Mouse (Mus musculus): ENCODE data around the gene Slc6a18. TPM values are rescaled to one million over a fixed set of nuclear protein-coding genes. Genes with fewer than 3 reads are reported as not detected.

The Slc6a18 gene
- total RNA-seq, 2 experiments from 2014 or later, result not detected

DNA sequence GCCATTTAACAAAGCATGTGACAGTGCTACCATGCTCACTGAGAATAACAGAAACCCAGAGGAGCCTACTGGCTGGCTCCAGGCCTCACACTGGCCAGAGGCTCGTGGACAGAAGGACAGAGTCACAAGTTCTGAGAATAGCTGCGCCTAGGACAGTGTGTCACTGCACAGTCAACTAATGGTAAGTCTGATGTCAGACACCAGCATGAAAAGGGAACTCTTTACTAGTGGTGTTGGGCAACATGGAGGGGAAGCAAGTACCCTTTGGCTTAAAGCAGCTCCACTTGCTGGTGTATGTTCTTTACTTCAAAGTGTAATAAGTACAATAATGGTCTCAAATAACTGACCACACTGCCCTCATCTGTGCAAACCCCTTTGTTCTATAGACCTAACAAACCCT lies 15.5 kb upstream of the Slc6a18 start:
- no peak for DNase-seq (ENCODE audit: low spot score in 2 of 2)
- intact Hi-C loops (cut with DNase I), result loop anchor here (2.0 to 10.0 kb wide), 2 partner anchors 47 to 179 kb away; no protein-coding TSS in a partner anchor

DNA sequence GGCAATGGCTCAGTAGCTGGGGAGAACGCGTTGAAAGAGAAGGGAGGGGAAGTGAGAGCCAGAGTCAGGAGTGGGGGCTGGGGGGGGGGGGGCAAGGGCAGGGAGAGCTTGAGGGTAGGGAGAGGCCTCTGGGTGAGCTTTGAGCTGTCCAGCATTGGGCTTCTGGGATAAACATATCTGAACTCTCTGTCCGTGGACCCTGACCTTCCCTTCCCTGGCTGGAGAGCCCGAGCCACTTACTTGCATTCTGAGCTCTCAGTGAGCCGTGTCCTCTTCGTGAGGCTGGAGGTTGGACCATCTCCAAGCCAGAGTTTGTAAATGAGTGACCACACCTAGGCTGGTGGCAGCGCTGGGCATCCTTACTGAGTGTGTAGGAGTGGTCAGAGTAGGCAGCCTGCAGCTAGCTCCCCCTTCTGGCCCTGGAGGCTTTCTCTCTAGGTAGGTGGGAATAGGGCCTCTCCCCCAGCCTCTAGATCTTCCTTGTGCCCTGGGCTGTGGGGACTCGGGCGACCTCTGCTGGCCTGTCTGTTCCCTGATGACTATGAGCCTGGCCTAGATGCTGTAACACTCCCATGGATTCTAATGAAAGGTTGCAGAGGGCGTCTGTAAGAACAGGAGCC lies 14.5 kb upstream of the Slc6a18 start:
- DNase-seq (ENCODE audit: low spot score in 2 of 2), result peak; percentile 53
- intact Hi-C loops (cut with DNase I), result loop anchor here (2.0 to 10.0 kb wide), 2 partner anchors 46 to 178 kb away; no protein-coding TSS in a partner anchor

DNA sequence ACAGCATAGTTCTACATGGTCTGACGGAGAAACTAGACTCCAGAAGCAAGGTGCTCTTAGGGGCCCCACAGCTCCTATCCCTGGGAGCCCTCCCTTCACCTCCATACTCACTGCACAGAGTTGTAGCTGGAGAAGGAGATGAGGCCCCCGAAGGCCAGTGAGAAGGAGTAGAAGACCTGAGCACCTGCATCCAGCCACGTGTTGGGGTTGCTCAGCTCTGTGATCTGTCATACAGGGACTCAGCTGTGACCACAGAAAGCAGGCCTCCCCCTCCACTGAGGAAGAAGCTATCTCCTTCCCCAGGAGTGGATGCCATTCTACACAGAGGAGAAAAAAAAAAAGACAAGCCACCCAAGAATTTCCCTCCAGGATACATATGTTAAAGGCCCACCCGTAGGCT lies 11.1 kb upstream of the Slc6a18 start:
- DNase-seq (ENCODE audit: low spot score in 2 of 2), result no peak
- intact Hi-C loops (cut with DNase I), result no loop called here

GRCm38 (mm10) chr13:73687601-73688000 lies 9.8 kb upstream of the Slc6a18 start:
- DNase-seq (ENCODE audit: low spot score in 2 of 2), result no peak
- intact Hi-C loops (cut with DNase I), result no loop called here

DNA sequence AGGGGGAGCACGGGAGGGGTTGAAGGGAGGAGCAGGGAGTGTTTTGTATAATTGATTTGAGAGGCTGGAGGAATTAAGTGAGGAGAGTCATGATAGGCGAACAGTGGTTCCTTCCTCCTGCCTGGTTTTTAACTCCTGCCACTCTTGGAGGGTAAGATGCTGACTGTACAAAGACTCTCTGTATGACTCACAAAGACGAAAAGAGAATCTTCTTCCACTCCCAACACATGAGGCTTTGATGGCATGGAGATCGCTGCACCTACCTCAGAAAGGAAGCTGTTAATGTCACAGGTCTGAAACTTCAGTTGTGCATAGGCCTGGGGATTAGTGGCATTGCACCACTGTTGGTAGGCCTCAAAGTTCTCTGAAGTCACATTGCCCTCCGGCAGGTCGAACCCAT lies 7.7 kb upstream of the Slc6a18 start:
- intact Hi-C loops (cut with DNase I), result no loop called here
- no peak for DNase-seq (ENCODE audit: low spot score in 2 of 2)

GRCm38 (mm10) chr13:73684412-73684811 lies 6.6 kb upstream of the Slc6a18 start:
- DNase-seq (ENCODE audit: low spot score in 2 of 2), result no peak
- intact Hi-C loops (cut with DNase I), result no loop called here

GRCm38 (mm10) chr13:73683682-73684081 lies 5.9 kb upstream of the Slc6a18 start:
- intact Hi-C loops (cut with DNase I), result no loop called here
- peak; percentile 15 to 41 for DNase-seq (ENCODE audit: low spot score in 2 of 2)

DNA sequence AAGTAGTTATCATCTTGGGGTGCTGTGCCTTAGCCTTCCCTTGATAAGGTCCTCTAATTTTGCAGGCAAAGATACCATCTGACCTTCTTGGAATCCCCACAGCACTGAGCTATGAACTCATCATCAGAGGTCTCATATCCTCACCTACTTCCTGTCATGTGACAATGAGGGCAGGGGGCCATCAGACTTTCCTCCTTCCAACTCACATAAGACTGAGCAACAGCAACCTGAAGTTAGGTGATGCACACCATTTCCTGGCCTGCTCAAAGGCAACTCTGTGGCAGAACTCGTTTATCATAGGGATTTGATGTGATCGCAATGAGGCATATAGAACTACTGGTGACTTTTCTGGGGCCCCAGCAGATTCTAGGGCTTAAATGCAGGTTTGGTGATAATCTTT lies 4.4 kb upstream of the Slc6a18 start:
- no peak for DNase-seq (ENCODE audit: low spot score in 2 of 2)
- intact Hi-C loops (cut with DNase I), result no loop called here

GRCm38 (mm10) chr13:73680394-73680793 lies 2.6 kb upstream of the Slc6a18 start:
- DNase-seq (ENCODE audit: low spot score in 2 of 2), result no peak
- intact Hi-C loops (cut with DNase I), result no loop called here

DNA sequence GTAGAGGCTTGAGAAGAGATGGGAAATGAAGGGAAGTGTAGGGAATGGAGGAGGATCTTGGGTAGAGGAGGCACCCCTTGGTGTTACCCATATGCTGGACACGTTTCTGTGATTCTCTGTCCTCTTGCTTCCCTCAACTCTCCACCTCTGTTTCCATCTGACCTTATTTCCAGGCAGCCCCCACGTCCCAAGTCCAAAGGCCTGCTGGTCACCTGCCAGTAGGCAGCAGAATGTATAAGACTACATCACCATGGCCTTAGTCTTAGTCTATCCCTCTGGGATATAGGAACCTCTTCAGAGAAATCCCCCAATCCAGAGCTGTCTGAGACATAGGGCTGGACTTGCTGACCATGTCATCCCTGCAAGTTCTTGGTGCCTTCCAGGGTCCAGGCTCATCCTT lies 1.5 kb upstream of the Slc6a18 start:
- intact Hi-C loops (cut with DNase I), result no loop called here

DNA sequence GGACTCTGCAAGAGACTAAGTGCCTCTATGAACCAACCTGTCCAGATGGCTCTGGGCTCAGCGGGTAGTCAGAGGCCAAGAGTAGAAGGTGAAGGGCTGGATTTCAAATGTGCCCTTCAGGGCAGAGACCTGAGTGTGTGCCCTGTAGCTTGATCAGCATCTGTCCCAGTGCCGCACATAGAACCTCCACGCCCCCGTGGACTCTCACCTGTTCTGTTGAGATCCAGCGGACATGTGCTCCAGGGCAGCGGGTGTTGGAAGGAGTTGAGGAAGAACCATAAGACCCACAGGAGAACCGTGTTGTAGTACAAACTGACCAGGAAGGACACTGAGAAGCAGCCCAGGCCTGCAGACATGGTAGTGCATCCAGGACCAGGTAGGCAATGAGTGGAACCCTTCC lies 2.7 kb downstream of the Slc6a18 start:
- no peak for DNase-seq (ENCODE audit: low spot score in 2 of 2)
- intact Hi-C loops (cut with DNase I), result no loop called here

More for the DNA sequence above, 1.5 kb upstream of the Slc6a18 start:
- DNase-seq (ENCODE audit: low spot score in 2 of 2), result no peak

- intact Hi-C loops (cut with DNase I), result no loop called here
Observed at GRCm38 (mm10) chr13:73660163-73660695, 17.6 kb downstream of the Slc6a18 start.

GRCm38 (mm10) chr13:73658953-73659352 lies 18.9 kb downstream of the Slc6a18 start:
- intact Hi-C loops (cut with DNase I), result no loop called here

More at GRCm38 (mm10) chr13:73660163-73660695, 17.6 kb downstream of the Slc6a18 start:
- DNase-seq (ENCODE audit: low spot score in 2 of 2), result no peak

DNA sequence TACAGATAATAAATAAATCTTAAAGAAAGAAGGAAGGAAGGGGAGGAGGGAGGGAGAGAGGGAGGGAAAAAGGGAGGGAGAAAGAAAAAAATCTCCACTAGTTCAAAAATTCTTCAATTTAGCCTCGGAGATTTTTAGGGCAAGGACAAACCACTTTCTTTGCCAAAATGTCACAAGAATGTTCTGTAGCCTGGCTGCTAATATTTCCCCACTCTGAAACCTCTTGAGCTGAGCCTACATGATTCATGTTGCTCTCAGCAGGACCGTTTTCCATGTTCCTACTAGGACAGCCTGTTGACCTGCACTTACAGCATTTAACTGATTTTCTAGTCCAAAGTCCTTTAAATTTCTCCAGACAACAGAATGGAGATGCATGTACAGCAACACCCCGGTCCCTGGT lies 22.8 kb downstream of the Slc6a18 start:
- no peak for DNase-seq (ENCODE audit: low spot score in 2 of 2)
- intact Hi-C loops (cut with DNase I), result no loop called here

More at GRCm38 (mm10) chr13:73658953-73659352, 18.9 kb downstream of the Slc6a18 start:
- DNase-seq (ENCODE audit: low spot score in 2 of 2), result no peak

DNA sequence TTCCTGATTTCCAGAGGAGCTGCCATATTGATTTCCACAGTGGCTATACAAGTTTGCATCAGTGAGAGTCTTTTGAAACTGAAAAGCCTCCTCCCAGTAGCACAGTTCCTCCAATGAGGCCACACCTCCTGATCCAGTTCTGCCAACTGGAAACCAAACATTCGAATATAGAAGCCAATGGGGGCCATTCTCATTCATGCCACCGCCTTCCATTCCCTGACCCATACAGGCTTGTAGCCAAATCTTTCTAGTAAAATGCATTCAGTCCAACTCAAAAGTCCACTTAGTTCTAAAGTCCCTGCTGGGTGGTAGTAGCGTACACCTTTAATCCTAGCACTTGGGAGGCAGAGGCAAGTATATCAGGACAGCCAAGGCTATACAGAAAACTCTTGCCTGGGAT lies 24.6 kb downstream of the Slc6a18 start:
- DNase-seq (ENCODE audit: low spot score in 2 of 2), result no peak
- intact Hi-C loops (cut with DNase I), result no loop called here

GRCm38 (mm10) chr13:73646397-73647087 lies 31.3 kb downstream of the Slc6a18 start:
- DNase-seq (ENCODE audit: low spot score in 2 of 2), result peak; percentile 71 to 79
- intact Hi-C loops (cut with DNase I), result loop anchor here (2.0 to 5.0 kb wide), 3 partner anchors 46 to 261 kb away; no protein-coding TSS in a partner anchor

DNA sequence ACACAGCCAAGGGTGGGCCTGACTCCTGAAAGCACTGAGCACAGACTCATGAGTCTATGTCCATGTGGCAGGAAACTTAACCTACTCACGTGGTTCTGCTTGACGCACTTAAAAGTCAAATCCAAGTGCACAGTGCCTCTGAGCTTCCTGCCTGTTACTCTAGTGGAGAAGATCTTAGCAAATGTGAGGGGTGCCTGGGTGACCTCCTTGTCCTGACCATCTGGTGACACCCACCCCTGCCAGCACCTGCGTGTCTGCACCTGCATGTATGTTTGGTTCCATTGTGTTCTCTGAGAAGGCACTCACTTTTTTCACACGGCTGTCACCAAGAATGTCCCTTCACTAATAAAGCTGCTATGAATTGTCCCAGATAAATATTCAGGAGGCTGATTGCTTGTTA lies 36.5 kb downstream of the Slc6a18 start:
- intact Hi-C loops (cut with DNase I), result no loop called here
- DNase-seq (ENCODE audit: low spot score in 2 of 2), result no peak

DNA sequence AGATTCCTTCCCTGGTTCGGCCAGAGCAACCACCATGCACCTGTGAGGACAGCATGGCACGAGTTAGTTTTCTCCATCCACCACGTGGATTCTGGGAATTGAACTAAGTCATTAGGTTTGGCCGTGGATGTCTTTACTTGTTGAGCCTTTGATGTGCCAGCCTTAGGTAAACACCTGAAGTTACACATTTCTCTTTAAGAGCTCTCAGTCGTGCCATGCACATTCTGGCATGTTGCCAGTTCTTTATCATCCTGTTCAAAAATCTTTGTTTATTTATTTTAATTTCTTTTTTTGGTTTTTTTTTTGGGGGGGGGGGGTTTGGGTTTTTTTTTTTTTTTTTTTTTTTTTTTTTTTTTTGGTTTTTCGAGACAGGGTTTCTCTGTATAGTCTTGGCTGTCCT lies 40.0 kb downstream of the Slc6a18 start:
- intact Hi-C loops (cut with DNase I), result no loop called here
- DNase-seq (ENCODE audit: low spot score in 2 of 2), result no peak

DNA sequence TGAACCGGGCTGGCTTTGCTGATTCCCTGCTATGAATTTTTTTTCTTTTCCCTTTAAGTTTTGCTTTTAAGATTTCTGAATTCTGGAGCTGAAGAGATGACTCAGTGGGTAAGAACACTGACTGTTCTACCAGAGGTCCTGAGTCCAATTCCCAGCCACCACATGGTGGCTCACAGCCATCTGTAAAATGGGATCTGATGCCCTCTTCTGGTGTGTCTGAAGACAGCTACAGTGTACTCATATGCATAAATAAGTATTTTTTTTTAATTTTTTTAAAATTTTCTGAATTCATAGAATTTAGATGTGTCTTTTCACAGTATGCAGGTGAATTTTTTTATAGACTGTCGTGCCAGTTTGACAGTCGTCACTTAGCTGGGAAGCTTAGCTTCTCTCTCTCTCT lies 46.0 kb downstream of the Slc6a18 start:
- no peak for DNase-seq (ENCODE audit: low spot score in 2 of 2)
- intact Hi-C loops (cut with DNase I), result no loop called here

GRCm38 (mm10) chr13:73628586-73629113 lies 49.2 kb downstream of the Slc6a18 start:
- intact Hi-C loops (cut with DNase I), result no loop called here
- DNase-seq (ENCODE audit: low spot score in 2 of 2), result no peak
